Mouse (Mus musculus): Measurements from ENCODE around the gene St7. TPM values are rescaled to one million over a fixed set of nuclear protein-coding genes. Genes with fewer than 3 reads are reported as not detected.

The St7 gene
- total RNA-seq, 2 experiments from 2014 or later: 18.3 to 28.9 TPM

GRCm38 (mm10) chr6:17718978-17719377 is 26.2 kb downstream of the St7 start:
- DNase-seq (ENCODE audit: low spot score in 2 of 2): no peak

- no peak for DNase-seq (ENCODE audit: low spot score in 2 of 2)
These were observed 26.7 kb downstream of the St7 start for GRCm38 (mm10) chr6:17719423-17719822.

GRCm38 (mm10) chr6:17720022-17720421 is 27.3 kb downstream of the St7 start:
- DNase-seq (ENCODE audit: low spot score in 2 of 2): no peak

GRCm38 (mm10) chr6:17721706-17722105 is 29.0 kb downstream of the St7 start:
- DNase-seq (ENCODE audit: low spot score in 2 of 2): no peak

GRCm38 (mm10) chr6:17725841-17726460 is 33.2 kb downstream of the St7 start:
- DNase-seq (ENCODE audit: low spot score in 2 of 2): peak; percentile 35 to 41

GRCm38 (mm10) chr6:17727241-17727640 is 34.5 kb downstream of the St7 start:
- no peak for DNase-seq (ENCODE audit: low spot score in 2 of 2)

- no peak for DNase-seq (ENCODE audit: low spot score in 2 of 2)
These were observed 35.4 kb downstream of the St7 start for GRCm38 (mm10) chr6:17727891-17728790.

- no peak for DNase-seq (ENCODE audit: low spot score in 2 of 2)
These were observed 37.4 kb downstream of the St7 start for GRCm38 (mm10) chr6:17730122-17730521.

GRCm38 (mm10) chr6:17731694-17732093 is 39.0 kb downstream of the St7 start:
- DNase-seq (ENCODE audit: low spot score in 2 of 2): no peak

- DNase-seq (ENCODE audit: low spot score in 2 of 2): no peak
These were observed 41.2 kb downstream of the St7 start for GRCm38 (mm10) chr6:17733951-17734411.

GRCm38 (mm10) chr6:17737262-17737948 is 44.7 kb downstream of the St7 start:
- no peak for DNase-seq (ENCODE audit: low spot score in 2 of 2)

- DNase-seq (ENCODE audit: low spot score in 2 of 2): no peak
These were observed 47.4 kb downstream of the St7 start for GRCm38 (mm10) chr6:17740128-17740527.

GRCm38 (mm10) chr6:17741639-17742038 is 48.9 kb downstream of the St7 start:
- DNase-seq (ENCODE audit: low spot score in 2 of 2): no peak

- no peak for DNase-seq (ENCODE audit: low spot score in 2 of 2)
These were observed 49.5 kb downstream of the St7 start for GRCm38 (mm10) chr6:17742209-17742608.

GRCm38 (mm10) chr6:17743325-17743724 is 50.6 kb downstream of the St7 start:
- no peak for DNase-seq (ENCODE audit: low spot score in 2 of 2)

- DNase-seq (ENCODE audit: low spot score in 2 of 2): no peak
These were observed 55.0 kb downstream of the St7 start for GRCm38 (mm10) chr6:17747724-17748123.

- peak in 1 of 2 experiments; percentile 35 for DNase-seq (ENCODE audit: low spot score in 2 of 2)
These were observed 56.3 kb downstream of the St7 start for GRCm38 (mm10) chr6:17748866-17749582.

- DNase-seq (ENCODE audit: low spot score in 2 of 2): no peak
These were observed 56.9 kb downstream of the St7 start for GRCm38 (mm10) chr6:17749596-17749995.

GRCm38 (mm10) chr6:17750041-17750660 is 57.4 kb downstream of the St7 start:
- no peak for DNase-seq (ENCODE audit: low spot score in 2 of 2)

- no peak for DNase-seq (ENCODE audit: low spot score in 2 of 2)
These were observed 58.2 kb downstream of the St7 start for GRCm38 (mm10) chr6:17750957-17751356.

GRCm38 (mm10) chr6:17755902-17756301 is 63.2 kb downstream of the St7 start:
- DNase-seq (ENCODE audit: low spot score in 2 of 2): no peak

All from adrenal gland, adult 18-20 months (tissue).